Mouse (Mus musculus): ENCODE measurements around the gene Atp5f1.
"Not testable (repeated sequence)": the region's sequence is repeated elsewhere in the genome, so short reads cannot be mapped to it uniquely, and the experiment has no call there.

Atp5f1 gene

DNA sequence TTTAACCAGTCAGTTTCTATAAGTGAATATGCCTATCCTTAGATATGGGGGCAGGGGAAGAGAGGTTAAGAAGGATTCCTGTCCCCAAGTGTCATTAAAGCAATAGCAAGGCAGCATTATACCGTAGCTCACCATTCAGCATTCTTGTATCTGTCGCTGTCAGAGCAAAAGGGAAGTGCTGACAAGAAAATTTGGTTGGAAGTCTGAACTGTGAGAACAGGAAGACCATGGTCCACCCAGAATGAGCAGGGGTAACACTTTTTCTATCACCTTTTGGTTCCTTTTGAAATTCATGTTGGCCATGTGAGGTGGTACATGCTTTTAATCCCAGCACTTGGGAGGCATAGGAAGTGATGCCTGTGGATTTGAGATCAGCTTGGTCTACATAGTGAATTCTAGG, 28.8 kb downstream of the Atp5f1 start:
- no peak for DNase-seq (ENCODE audit: low read depth, low spot score)

GRCm38 (mm10) chr3:105929821-105930220, 30.1 kb downstream of the Atp5f1 start:
- peak; percentile 8 for DNase-seq (ENCODE audit: low read depth, low spot score)

- DNase-seq (ENCODE audit: low read depth, low spot score) = no peak
Measured at GRCm38 (mm10) chr3:105928781-105929180, 31.1 kb downstream of the Atp5f1 start.

- DNase-seq (ENCODE audit: low read depth, low spot score) = no peak
Measured at GRCm38 (mm10) chr3:105928195-105928569, 31.7 kb downstream of the Atp5f1 start.

GRCm38 (mm10) chr3:105927561-105928194, 32.2 kb downstream of the Atp5f1 start:
- DNase-seq (ENCODE audit: low read depth, low spot score) = no peak

DNA sequence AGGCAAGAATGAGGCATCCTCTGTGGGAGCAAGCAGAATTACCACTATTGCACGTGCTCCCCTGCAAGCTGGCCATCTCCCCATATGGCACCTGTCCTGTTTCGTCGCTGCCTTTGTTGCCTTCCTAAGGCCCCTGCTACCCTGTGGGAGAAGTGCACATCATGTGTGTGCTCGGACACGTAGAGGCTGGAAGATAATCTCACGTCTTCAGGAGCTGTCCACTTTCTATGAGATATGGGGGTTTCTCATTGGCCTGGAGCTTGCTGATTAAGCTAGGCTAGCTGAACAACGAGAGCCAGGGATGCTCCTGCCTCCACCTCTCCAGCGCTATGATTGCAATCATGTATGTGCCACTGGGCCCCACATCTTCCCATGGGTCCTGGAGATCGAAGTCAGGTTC, 35.3 kb downstream of the Atp5f1 start:
- no peak for DNase-seq (ENCODE audit: low read depth, low spot score)

- DNase-seq (ENCODE audit: low read depth, low spot score) = no peak
Measured at GRCm38 (mm10) chr3:105921959-105922358, 37.9 kb downstream of the Atp5f1 start.

DNA sequence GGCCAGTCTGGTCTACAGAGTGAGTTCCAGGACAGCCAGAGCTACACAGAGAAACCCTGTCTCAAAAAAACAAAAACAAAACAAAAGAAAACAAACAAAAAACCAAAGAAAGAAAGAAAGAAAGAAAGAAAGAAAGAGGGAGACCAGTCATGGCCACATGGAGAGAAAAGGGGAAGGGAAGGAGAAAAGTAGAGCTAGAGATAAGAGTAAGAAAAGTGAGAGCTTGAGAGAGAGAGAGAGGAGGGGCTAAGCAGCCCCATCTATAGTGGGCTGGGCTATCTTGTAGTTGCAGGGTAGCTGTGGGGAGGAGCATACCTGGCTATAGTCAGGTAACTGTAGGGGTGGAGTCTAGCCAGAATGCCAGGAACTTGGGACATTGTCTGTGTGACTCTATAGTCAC, 39.2 kb downstream of the Atp5f1 start:
- not testable (repeated sequence) for DNase-seq (ENCODE audit: low read depth, low spot score)

- no peak for DNase-seq (ENCODE audit: low read depth, low spot score)
Measured at GRCm38 (mm10) chr3:105918355-105918745, 41.5 kb downstream of the Atp5f1 start.

DNA sequence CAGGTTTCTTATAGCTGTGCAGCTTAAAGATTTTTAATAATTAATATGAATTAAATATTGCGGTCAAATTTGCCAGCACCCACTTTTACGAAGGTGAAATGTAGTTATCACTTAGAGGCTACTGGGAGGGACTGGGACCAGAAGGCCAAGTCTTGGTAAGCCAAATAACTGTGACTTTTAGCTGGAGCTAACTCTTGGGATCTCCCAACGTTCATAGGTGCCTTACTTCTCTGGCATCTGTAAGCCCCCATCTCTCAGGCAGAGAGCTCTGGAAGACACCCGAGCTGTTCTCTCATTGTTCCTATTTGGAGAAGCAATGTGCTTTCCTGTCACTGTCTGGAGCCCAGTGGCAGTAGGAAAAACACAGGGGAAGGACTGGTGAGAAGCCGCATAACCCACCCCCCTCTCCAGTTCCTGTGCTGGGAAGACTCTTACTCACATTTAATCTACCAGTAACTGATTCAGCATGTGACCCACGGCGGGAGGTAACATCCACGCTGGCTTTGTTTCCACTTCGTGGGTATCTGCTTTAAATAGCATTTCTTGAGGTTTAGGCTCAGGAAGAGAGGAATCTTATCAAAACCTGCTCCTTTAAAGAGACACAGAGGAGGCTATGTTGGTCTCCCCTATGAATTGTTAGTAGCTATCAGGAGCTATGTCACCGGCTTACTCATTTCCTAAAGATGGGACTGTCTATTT, 42.1 kb downstream of the Atp5f1 start:
- DNase-seq (ENCODE audit: low read depth, low spot score) = no peak

DNA sequence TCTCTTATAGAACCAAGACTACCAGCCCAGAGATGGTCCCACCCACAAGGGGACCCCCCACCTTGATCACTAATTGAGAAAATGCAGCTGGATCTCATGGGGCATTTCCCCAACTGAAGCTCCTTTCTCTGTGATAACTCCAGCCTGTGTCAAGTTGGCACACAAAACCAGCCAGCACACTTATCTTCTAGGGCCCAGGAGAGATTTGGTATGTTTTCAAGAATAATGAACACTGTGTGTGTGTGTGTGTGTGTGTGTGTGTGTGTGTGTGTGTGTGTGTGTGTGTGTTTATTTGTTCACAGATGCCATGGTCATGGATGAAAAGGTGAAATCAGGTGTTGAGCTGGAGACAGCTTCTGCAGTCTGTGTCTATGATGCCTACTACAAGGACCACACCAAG, 43.4 kb downstream of the Atp5f1 start:
- DNase-seq (ENCODE audit: low read depth, low spot score) = not testable (repeated sequence)

- DNase-seq (ENCODE audit: low read depth, low spot score) = no peak
Measured at GRCm38 (mm10) chr3:105915281-105915680, 44.6 kb downstream of the Atp5f1 start.

DNA sequence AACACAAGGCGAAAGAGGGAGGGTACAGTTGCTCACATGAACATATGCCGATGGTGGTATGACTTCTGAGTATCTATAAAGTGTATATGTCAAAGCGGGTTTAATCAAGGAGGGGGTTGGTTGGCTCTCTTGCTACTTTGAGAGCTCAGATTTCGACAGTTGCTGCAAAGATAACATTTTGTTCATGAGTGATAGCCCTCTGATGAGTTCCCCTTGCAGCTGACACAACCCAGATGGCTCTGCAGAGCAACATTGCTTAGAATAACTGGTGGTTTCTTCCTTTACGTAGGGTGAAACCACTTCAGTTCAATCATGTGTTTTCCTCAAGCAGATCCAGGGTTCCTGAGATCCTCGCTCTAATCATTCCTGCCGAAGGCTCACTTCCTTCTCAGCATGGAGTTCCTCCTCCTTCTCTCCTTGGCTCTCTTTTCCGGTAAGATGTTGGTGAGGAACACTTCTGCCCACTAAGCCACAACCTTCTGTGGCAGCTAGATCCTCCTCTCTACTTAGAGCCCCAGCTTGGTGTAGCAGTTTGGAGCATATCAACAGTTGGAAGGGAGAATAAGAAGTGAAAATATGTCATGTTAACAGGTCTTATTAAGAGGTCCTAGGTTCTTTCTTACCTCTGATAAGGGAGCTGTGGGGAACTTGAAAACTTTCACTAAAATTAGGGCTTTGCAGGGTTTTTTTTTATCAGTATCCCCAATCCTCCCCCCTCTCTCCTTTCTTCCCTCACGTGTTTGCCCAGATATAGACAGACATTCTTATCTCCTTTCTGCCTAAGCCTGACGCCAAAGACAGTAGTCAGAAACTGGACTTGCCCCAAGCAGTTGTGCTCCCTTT, 45.8 kb downstream of the Atp5f1 start:
- no peak for DNase-seq (ENCODE audit: low read depth, low spot score)

GRCm38 (mm10) chr3:105912097-105912880, 47.6 kb downstream of the Atp5f1 start:
- no peak for DNase-seq (ENCODE audit: low read depth, low spot score)

DNA sequence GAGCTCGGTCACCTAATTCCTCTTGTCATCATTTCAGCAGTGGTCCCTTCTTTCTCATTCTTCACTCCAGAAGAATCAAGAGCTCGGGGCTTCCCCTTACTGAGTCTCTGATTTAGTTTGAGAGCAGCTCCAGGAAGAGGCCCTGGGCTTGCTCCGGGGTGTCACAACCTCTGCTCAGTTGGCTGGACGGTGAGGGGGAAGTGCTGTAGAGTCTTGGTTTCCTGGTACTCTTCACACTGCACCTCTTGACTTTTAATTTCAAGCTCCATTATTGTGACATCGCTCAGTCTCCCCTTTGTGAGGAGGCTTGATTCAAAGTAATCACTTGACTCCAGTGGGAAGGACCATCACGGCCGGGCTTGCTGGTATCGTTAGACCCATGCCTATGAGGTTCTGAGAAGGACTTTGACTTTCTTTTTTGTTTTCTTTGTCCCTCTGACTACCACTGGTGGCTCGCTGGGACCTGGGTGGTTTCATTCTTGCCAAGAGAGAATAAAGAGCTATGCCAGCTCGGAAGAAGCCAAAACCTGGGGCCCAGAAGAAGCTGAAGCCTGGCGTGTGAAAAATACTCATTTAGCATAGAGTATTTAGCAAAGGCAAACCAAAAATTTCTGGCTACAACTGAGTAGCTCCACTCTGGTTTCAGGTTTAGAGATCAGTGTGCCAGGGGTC, 49.2 kb downstream of the Atp5f1 start:
- peak; percentile 70 for DNase-seq (ENCODE audit: low read depth, low spot score)

DNA sequence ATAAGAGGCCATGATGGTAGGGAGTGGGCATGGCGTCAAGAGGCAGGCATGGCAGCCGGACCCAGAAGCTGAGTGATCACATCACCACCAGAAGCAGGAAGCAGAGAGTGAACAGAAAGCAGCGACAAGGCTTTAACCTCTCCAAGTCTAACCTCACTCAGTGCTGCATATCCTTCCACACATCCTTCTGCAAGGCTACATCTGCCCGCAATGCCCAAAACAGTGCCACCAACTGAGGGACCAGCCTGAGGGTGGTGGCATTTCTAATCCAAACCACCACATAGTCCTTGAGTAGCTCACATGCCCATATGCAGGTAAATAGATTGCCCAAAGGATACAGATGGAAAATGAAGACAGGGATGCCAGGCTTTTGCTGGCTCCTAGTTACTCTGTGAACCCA, 50.9 kb downstream of the Atp5f1 start:
- DNase-seq (ENCODE audit: low read depth, low spot score) = no peak

GRCm38 (mm10) chr3:105907956-105908655, 51.8 kb downstream of the Atp5f1 start:
- DNase-seq (ENCODE audit: low read depth, low spot score) = no peak

DNA sequence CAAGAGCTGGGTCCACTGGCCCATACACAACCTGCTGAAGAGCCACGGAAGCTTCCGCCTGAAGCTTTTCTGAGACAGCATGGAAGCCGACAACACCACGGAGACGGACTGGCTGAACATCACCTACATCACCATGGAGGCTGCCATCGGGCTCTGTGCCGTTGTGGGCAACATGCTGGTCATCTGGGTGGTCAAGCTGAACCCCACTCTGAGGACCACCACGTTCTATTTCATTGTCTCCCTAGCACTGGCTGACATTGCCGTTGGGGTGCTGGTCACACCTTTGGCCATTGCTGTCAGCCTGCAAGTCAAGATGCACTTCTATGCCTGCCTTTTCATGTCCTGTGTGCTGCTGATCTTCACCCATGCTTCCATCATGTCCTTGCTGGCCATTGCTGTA, 55.2 kb downstream of the Atp5f1 start:
- no peak for DNase-seq (ENCODE audit: low read depth, low spot score)

GRCm38 (mm10) chr3:105904213-105904612, 55.7 kb downstream of the Atp5f1 start:
- no peak for DNase-seq (ENCODE audit: low read depth, low spot score)

GRCm38 (mm10) chr3:105901468-105901867, 58.4 kb downstream of the Atp5f1 start:
- DNase-seq (ENCODE audit: low read depth, low spot score) = no peak

GRCm38 (mm10) chr3:105900716-105901115, 59.2 kb downstream of the Atp5f1 start:
- DNase-seq (ENCODE audit: low read depth, low spot score) = peak; percentile 45

All from CD4-positive, CD25-positive, alpha-beta regulatory T cell, adult 2 months (primary cell).